Mouse (Mus musculus): ENCODE results near the gene Gucd1. TPM values are rescaled to one million over a fixed set of nuclear protein-coding genes. Genes with fewer than 3 reads are reported as not detected.
"Not testable (repeated sequence)": the region's sequence is repeated elsewhere in the genome, so short reads cannot be mapped to it uniquely, and the experiment has no call there.

The Gucd1 gene
- total RNA-seq, 1 experiment from 2014 or later = 28.8 TPM

DNA sequence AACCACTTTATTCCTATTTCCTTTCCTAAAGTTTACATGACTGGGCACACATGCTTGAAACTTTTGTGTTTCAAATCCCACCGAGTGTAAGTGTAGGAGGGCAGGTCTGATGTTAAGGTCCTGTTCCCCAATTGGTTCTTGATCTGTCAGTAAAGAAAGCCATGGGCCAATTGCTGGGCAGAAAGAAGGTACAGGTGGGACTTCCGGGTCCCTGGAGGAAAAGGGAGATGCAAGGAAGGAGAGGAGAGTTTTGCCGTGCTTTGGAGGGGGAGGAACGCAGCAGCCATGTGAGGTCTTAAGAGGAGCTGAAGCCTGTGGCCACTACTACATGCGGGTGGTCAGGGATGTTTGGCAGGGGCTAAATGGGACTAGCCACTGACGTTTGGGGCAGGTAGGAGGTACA, 152.5 kb downstream of the Gucd1 start:
- DNase-seq = no peak

DNA sequence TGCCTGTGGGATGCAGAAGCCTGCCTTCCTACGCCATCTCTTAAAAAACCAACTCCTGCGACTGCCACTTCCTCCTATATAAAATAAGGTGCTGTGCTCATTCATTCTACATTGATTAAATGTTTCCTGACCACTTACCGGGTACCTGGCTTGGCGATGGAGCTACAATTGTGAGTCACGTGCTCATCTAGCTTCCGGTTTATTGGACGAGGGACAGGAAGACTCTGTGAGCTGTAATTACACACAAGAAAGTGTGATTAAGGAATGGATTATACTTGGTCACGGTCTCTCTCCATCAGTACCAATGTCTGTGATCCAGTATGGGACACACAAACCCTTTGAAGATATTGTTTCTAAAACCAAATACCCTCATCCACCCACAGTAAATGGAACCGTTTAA, 153.0 kb downstream of the Gucd1 start:
- DNase-seq = no peak

DNA sequence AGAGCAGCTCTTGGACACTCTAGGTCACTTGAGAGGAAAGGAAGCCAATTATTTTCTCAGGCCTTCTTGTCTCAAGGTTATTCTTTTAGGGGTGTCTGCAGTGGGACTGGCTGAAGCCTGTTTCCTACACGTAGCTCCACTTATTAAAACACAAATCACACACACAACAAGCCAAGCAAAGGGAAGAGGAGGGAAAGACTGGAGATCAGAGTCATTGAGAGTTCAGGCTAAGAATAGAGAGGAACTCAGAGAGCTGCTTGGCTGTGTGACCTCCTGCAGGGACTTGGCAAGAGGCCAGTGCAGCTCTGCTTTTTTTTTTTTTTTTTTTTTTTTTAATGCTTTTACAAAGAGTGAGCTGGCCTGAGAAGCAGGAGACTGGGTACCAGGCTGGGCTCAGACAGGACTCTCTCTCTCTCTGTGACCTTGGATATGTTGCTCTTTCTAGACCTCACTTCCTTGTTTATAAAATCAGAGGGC, 153.5 kb downstream of the Gucd1 start:
- DNase-seq = peak; percentile 60

DNA sequence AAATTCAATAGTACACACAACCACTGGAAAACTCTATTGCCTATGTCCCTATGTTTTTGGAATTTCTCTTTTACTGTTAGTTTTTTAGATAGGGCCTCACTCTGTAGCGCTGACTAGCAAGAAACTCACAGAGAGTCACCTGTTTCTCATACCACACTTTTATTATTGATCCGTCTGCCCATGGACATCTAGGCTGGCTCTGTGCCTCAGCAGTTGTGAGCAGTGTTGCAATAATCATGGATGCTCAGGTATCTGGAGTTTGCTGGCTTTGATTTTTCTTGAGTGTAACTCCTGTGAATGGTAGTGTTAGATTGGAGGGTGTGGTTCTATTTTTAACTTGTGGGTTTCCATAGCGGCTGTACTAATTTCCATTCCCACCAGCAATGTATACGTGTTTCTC, 162.4 kb downstream of the Gucd1 start:
- DNase-seq = no peak

DNA sequence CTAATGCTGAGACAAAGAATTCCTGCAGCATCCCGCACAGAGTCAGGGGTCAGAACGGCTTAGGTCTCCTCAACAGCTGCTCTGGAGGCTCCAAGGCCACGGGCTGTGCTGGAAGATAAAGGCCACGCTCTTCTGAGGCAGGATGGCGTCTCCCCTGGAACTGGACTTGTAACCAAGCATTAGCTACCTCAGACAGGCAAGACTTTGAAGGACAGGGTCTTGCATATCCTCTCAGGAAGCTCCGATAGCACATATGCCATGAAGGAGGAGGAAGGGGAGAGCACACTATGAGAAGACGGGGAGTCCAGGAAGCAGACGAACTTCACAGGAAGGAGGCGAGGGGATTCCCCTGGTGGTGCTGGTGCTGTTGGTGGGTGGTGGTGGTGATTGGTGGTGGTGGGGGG, 163.9 kb downstream of the Gucd1 start:
- not testable (repeated sequence) for DNase-seq

DNA sequence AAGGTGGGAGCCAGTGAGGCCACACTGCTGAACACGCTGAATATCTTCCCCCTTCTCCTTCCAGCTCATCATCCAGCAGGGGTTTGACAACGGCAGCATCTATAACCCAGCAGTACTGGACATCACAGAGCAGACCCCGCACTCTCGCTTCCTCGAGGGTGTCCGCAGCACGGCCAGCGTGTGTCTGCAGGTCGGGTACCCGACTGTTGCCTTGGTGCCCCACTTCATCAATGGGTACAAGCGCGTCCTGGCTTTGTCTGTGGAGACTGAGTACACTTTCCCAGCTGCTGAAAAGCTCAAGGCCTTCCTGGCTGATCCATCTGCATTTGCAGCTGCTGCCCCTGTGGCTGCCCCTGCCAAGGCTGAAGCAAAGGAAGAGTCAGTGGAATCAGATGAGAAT, 165.2 kb downstream of the Gucd1 start:
- DNase-seq = no peak

DNA sequence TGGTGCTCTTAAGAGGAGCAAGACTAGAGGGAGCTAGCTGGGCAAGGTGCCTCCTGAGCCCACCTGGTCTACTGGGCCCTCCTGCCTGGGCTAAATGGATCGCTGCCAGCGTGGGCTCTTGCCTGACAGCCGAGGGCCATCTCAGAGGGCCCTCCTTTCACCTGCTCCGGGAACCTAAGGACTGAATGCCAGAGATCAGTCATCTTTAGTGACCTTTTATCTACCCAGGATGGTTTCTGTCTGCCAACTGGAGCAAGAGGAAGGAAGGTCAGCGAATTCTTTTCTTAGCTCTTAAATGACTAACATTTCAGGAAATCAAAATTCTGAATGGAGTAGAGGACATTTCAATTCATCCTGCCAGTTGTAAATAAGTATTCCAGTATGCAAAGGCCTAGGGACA, 167.2 kb downstream of the Gucd1 start:
- DNase-seq = no peak

DNA sequence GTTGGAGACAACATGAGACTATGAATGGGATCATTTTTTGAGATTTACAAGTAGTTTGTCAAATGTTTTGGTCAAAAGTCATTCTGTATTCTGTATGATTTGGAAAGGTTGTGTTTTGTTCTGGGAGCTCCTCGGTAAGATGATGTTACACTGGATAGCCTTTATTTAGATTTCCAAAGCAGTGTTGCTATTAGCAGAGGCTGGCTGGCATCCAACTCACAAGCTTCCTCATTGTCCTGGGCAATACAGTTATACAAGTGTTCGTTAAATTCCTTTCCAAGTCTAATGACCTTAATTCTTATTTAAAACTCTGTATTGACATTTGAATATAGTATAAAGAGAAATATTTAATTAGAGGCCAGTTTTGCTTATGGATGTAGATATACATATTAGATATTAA, 172.5 kb downstream of the Gucd1 start:
- DNase-seq = no peak

DNA sequence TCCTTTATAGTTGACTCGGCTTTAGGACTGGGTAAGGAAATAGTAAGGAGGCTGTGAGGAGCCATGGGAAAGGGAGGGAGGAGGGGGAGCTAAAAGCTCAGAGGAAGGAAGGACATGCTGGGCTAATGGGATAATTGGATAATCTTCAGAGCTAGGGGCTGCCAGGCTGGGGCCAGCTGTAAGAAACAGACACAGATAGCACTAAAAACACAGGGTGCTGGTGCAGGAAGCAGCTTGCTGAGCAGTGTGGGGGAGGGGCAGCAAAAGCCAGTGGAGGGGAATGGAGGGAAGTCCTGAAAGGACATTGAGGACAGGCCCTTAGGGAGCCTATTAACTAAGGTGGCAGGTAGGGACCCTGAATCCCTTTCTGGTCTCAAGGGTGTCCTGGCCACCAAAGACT, 173.2 kb downstream of the Gucd1 start:
- not testable (repeated sequence) for DNase-seq

DNA sequence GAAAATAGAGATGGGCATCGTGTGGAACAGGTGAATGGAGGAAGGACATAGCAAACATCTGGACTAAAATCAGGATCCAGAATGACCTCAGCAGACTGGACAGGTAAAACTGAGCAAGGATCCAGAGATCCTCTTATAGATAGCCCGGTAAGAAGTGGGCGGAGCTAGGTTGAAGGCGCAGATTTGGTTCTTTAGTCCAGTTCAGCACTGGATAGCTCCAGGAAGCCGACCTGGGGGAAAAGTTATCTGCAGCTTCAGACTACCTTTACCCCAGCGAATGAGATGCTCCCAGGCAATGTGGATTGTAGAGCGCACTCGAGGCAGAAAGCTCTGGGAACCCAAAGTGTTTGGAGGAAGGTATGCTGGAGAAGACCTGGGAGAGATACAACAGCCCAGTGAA, 175.8 kb downstream of the Gucd1 start:
- DNase-seq = no peak

DNA sequence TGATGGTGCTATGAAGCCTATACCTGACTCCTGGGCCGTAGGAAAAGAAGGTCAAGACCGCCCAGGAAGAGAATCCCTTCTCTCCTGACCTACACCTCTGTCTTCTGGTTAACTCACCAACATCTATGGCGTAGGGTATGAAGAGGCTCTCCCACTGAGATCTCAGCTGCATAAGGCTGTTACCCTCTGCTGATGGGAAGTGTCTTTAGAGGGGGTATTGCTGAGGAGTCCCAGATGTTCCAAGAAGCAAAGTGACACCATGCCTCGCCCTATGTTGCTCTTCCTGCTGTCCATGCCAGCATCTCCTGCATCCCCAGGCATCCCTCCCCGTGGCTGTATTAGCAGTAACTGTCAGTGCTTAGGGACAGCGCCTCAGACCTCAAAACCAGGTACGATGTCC, 178.4 kb downstream of the Gucd1 start:
- DNase-seq = no peak

DNA sequence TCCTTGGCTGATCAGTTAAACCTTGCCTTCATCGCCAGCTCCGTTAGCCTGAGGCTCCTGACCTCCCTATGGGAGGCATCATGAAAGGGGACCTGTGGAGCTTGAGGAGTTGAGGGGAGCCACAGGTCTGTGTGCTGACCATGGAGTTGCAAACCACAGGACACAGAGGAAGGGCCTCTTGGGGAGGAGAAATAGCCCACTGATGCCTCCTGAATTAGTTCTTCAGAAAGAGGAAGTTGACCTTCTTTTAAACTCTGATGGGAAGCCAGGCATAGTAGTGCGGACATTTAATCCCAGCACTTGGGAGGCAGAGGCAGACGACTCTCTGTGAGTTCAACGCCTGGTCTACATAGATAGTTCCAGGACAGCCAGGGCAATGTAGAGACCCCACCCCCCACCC, 178.9 kb downstream of the Gucd1 start:
- no peak for DNase-seq

DNA sequence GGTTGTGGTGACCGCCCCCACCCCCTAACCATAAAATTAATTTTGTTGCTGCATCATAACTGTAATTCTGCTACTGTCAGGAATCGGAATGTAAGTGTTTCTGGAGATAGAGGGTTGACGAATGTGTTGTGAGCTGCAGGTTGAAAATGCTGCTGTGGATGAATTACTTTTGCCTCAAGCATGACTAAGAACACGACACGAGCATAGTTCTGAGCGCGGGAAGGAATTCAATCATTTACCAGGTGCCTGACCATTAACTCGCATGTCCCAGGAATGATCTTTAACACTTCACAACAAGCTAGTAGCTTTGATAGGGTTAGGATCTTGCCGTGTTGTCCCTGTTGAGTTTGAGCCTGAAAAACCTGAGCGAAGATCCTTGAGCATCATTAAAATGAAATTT, 180.5 kb downstream of the Gucd1 start:
- no peak for DNase-seq

DNA sequence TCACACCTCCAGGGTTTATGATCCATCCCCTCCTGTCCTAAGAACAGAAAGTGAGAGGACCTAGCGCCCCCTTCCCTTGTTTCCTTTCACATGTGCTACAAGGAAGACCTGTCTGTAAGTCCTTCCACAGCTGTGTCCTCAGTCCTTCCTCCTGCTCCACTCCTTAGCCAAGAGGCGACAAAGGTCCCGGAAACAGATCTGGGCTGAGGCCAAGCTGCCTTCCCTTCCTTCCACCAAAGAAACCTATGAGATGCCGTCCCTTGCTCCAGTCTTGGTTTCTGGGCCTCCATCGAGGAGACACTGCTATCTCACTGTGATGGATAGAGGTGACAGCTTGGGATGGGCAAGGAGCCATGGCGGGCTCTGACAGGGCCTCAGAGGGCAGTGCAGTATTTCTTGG, 182.7 kb downstream of the Gucd1 start:
- DNase-seq = no peak

DNA sequence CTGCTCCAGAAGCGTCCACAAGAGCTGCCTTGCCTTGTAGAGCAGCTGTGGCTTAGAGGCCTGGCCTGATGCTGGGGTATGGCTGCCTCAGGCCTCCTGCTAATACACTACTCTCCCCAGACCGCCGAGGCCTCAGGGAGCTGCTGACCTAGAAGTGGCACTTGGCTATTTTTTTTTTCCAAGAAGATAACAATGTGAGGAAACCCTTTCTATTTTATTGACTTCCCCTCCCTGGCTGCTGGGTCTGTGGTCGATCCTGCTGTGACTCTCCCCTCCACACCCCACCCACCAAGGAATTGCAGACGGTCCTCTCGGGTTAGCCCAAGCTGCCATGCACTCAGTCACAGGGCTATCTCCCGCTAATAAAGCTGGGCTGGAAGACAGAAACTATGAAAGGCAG, 183.6 kb downstream of the Gucd1 start:
- no peak for DNase-seq

DNA sequence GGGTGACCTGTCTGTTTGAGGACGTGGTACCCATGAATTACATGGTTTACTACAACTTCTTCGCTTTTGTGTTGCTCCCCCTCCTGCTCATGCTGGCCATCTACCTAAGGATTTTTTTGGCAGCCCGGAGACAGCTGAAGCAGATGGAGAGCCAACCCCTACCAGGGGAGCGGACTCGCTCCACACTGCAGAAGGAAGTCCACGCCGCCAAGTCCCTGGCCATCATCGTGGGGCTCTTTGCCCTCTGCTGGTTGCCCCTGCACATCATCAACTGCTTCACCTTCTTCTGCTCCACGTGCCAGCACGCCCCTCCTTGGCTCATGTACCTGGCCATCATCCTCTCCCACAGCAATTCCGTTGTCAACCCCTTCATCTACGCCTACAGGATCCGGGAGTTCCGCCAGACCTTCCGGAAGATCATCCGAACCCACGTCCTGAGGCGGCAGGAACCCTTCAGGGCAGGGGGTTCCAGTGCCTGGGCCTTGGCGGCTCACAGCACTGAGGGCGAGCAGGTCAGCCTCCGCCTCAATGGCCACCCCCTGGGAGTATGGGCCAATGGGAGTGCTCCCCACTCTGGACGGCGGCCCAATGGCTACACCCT, 184.5 kb downstream of the Gucd1 start:
- DNase-seq = no peak

DNA sequence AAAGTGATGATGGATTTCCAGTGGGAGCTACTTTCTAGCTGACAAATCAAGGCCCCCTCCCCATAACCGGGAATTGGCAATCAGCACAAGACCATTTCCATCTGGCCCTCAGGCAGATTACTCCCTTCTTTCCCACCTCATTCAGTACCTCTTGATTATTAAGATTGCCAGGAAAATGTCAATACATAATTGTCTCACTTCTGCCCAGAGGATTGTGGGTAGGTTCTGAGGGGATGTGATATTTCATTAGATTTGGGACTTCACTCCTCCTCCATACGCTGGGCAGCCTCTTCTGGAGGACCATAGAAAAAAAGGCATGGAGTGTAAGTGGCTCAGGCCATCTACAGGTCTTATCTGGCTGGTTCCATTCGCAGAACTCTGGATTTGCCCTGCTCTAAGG, 185.5 kb downstream of the Gucd1 start:
- no peak for DNase-seq

DNA sequence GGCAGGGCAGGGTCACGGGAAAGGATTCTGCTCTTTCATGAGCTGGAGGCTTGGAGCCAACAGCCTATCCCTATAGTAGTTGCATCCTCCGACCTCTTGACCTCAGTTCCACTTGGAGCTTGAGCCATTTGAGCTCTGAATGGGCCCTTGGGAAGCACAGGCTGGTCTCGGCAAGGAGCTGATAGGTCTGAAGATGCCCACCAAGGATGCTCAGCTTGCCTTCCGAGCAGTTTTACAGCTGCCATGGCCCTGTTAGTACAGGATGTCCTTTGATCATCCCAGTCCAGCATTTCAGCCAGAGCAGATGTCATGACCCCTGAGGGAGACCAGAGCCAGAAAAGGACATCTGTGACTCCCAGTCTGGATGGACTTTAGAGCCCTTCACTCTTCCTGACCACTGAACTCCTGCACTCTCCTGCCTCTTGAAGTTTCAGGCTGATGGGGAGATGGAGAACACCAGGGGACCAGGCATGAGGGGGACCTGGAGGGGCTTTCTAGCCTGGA, 189.5 kb downstream of the Gucd1 start:
- no peak for DNase-seq

DNA sequence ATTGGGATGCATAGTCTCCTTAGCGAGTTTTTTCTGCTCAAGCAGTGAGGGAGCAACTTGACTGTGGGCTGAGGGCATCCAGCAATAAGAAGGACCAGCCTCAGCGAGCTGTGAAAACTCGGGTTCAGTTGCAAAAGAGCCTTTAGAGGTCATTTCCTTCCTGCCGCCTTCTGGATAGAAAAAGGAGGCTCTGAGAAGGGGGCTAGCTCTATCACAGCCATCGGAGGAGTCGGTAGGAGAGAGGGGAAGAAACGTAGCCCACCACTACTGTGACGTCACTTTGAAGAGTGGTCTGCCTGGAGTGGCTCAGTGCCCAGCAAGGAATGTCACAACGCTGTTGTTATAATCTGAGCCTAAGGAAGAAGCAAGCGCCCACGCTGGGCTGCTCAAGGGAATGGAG, 190.7 kb downstream of the Gucd1 start:
- DNase-seq = no peak

DNA sequence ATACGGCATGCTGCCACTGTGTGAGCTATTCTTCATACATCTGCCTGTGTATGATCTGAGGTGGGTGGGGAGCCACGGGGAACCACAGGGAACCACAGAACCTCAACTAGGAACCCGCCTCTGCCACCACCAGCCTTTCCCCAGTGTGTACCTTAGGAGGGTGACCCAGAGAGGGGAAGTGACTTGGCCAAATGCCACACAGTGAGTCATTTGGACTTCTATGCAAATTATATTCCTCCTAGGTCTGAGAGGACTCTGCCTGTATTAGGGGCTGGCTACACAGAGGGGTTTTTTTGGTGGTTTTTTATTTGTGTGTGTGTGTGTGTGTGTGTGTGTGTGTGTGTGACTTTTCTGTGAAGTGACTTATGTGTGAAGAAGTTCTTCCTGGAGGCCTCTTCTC, 191.2 kb downstream of the Gucd1 start:
- DNase-seq = peak; percentile 61

DNA sequence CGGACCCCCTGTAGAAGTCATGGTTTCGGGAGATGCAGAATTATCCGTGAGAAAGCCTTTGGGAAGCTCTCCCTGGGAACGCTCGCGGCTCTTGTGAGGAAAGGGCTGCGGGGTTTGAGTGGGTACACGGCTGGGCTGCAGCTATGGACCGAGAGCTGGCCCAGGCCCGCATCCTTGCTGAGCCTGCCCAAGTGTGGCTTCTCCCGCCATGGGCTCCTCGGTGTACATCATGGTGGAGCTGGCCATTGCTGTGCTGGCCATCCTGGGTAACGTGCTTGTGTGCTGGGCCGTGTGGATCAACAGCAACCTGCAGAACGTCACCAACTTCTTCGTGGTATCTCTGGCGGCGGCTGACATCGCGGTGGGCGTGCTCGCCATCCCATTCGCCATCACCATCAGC, 192.0 kb downstream of the Gucd1 start:
- no peak for DNase-seq

DNA sequence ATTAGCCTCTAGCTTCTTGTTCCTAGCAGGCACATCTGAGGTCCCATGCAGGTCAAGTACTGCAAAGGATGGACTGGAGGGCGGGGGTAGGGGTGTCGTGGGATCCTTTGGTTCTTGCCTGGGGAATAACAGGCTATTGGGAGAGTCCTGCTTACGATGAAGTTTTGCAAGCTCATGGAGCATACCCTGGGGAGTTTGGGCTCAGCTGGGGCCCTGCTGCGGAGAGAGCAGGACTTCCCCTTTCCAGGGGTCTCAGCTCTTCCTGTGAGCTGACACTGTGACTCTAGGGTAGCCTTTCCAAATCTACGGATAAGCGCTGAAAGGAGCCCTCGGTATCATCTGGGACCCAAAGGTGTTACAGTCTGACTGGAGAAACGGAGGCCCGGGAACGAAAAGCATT, 193.4 kb downstream of the Gucd1 start:
- DNase-seq = no peak

DNA sequence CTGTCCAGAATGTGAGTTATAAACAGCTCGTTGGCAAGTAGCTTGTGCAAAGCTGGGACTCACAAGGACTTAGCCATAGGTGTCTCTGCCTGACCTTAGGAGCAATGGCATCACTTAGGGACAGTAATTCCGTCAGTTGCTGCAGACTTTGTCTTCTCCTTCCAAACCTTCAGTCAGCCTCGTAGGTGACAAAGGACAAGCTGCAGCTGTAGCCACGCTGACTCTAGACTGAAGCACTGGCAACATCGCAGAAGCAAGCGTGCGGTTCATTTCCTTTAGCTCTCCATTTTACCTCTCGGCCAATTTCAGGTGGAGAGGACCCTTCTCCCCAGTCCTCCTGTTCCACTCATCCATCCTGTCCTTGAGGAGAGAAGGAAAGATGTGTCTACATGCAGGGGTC, 193.8 kb downstream of the Gucd1 start:
- DNase-seq = no peak

DNA sequence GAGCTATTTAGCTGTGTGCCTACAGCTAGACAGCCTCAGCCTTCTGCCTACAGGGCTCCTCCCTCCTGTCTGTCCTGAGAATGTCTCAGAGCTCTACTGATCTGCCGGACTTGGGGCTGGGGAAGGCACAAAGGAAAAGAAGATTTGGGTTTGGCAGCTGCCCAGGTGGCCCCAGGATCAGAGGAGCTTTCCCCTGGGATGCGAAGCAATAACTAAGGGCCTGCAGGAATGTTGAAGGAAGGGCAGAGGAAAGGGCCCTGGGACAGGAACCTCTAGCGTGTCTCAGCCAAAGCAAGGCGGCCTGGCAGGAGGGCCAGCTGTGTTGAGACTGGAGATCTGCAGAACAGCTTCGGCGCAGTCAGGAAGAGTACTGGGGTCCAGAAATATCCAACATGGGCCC, 194.8 kb downstream of the Gucd1 start:
- DNase-seq = no peak

DNA sequence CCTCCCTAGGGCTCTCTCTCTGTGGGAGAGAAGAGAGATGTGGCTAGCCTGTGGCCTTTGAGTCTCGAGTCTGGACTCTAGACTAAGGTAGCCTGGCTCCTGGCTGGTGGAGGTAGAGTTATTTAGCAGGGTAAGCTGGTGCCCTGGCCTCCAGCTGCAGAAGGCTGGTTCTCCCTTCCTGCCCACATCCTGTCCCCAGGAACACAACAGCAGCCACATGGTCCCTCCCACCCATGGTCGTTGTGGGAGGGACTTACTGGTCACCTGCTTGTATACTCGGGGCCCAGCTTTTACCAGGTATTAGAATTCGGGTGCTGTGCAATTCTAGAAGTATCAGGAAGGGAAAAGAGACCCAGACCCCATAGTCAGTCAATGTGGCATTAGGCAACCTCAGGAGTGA, 197.5 kb downstream of the Gucd1 start:
- no peak for DNase-seq
